Mouse (Mus musculus) brain, embryonic 14.5 days (tissue): ENCODE measurements at regions not wholly inside any gene's neighbourhood (a gene's known extent, or its start where the extent isn't known, plus 50 kb on each side); places are given as distances from the start of the nearest gene placed in this dataset.

Experiments used
- CTCF ChIP-seq: fragments of 200-500 bp; IDR thresholded peaks from 2 replicates; pipeline ENCODE4 v1.5.1; 2012; ENCODE audit warnings: inconsistent platforms, mild to moderate bottlenecking, moderate library complexity, borderline replicate concordance; ENCODE audit not compliant: insufficient read depth, insufficient read length; ENCODE audit errors: extremely low read depth
- POLR2A ChIP-seq: fragments of 200-500 bp; IDR thresholded peaks from 2 replicates; pipeline ENCODE4 v1.6.1; 2012; ENCODE audit warnings: mild to moderate bottlenecking, inconsistent platforms, borderline replicate concordance; ENCODE audit not compliant: poor library complexity, insufficient read depth, insufficient read length, severe bottlenecking; ENCODE audit errors: extremely low read depth

- TF ChIP-seq CTCF = no peak
- no peak for TF ChIP-seq POLR2A
Measured at GRCm38 (mm10) chr9:16772867-16773266, 271.8 kb upstream of the Fat3 start.
